Mouse (Mus musculus) limb, embryonic 13.5 days (tissue): ENCODE measurements around the gene Olfr665. TPM values are rescaled to one million over a fixed set of nuclear protein-coding genes. Genes with fewer than 3 reads are reported as not detected.
"Not testable (repeated sequence)": the region's sequence is repeated elsewhere in the genome, so short reads cannot be mapped to it uniquely, and the experiment has no call there.

Experiments
- ATAC-seq: fragments of 200-750 bp; cut with Nextera tagmentation; 2 replicates; pipeline ENCODE4 v1.8.0; 2017; ENCODE audit warnings: low read depth, moderate number of reproducible peaks, moderate TSS enrichment; ENCODE audit not compliant: low FRiP score
- H3K27ac ChIP-seq: fragments of 300-500 bp; sonication (generic); 2 replicates; pipeline ENCODE4 v1.5.1; 2015; ENCODE audit warnings: inconsistent platforms, mild to moderate bottlenecking, moderate library complexity
- H3K27me3 ChIP-seq: fragments of 300-500 bp; sonication (generic); 2 replicates; pipeline ENCODE4 v1.6.1; 2015; ENCODE audit warnings: mild to moderate bottlenecking, inconsistent platforms
- H3K36me3 ChIP-seq: fragments of 300-500 bp; sonication (generic); 2 replicates; pipeline ENCODE4 v1.6.1; 2015; ENCODE audit warnings: inconsistent platforms, mild to moderate bottlenecking, moderate library complexity
- H3K4me1 ChIP-seq: fragments of 300-500 bp; sonication (generic); 2 replicates; pipeline ENCODE4 v1.6.1; 2015; ENCODE audit warnings: inconsistent platforms
- H3K4me2 ChIP-seq: fragments of 300-500 bp; sonication (generic); replicated peaks from 2 replicates; pipeline ENCODE4 v1.6.1; 2015; ENCODE audit warnings: inconsistent platforms, mild to moderate bottlenecking, moderate library complexity
- H3K4me3 ChIP-seq: fragments of 300-500 bp; sonication (generic); 2 replicates; pipeline ENCODE4 v1.5.1; 2015; ENCODE audit warnings: moderate library complexity, mild to moderate bottlenecking, inconsistent platforms
- H3K9ac ChIP-seq: fragments of 300-500 bp; sonication (generic); 2 replicates; pipeline ENCODE4 v1.6.1; 2015; ENCODE audit warnings: mild to moderate bottlenecking, inconsistent platforms
- H3K9me3 ChIP-seq: fragments of 300-500 bp; sonication (generic); 2 replicates; pipeline ENCODE4 v1.6.1; 2016; ENCODE audit warnings: inconsistent platforms
- WGBS: fragments of 180-500 bp; shearing (Covaris S2); methylation state at CpG from one replicate; pipeline ENCODE4 v1.1.7; 2015; 5-methylcytosine and 5-hydroxymethylcytosine counted together
- polyA plus RNA-seq: library from polyadenylated mRNA; unstranded; fragments of >200 nt; fragmentation: Nextera tagmentation; extraction: Ambion mirVana; gene quantifications from 2 replicates; pipeline ENCODE4 v1.2.1, GENCODE M21; 2015

Olfr665 gene
- not detected in 2 replicates for polyA plus RNA-seq

- ATAC-seq = no peak
- Histone ChIP-seq H3K4me1 (no peaks in the 10 kb centered on the region), H3K4me3 (no peak within 1 kb of the TSS), H3K4me2 (no peak within 1 kb of the TSS), H3K27ac (no peak within 1 kb of the TSS), H3K36me3 (no peaks in the 10 kb centered on the region), H3K9me3 (no peaks in the 10 kb centered on the region), H3K27me3 (no peaks in the 10 kb centered on the region), H3K9ac (no peak within 1 kb of the TSS)
- 47% methylated on average over 1 of the region's 1 CpGs for WGBS
These were observed at the start of gene Olfr665 for GRCm38 (mm10) chr7:104877731-104878130. Olfr665 (plus strand) TSS chr7:104878031.

DNA sequence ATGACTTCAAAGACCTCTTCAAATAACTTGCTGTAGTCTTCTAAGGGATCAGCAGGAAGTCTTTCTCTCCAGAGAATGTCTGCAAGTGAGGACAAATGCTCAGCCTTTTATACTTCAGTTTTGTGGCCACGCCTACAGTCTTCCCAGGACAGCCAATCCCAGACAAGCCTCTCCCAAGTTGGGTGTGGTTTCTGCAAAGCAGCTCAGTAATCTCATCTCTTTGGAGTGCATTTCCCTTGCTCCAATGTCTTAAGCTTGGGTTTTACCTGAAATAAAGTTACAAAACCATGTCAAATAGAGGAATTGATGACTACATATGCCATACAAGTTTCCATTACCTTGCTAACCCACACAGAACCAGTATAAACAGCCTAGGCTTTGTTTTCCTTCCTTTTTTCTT is 35.3 kb upstream of the Olfr665 start, which contains the start of gene Usp17lb:
Gene Usp17lb, minus strand, starts transcription at position 101 of the 400 bp plus-strand sequence.
- no peak within 1 kb of the TSS for H3K9ac ChIP-seq
- H3K9me3 ChIP-seq = no peaks in the 10 kb centered on the region
- no peaks in the 10 kb centered on the region for H3K36me3 ChIP-seq
- H3K4me2 ChIP-seq = no peak within 1 kb of the TSS
- ATAC-seq = no peak
- H3K27ac ChIP-seq = no peak within 1 kb of the TSS
- no peaks in the 10 kb centered on the region for H3K4me1 ChIP-seq
- no peaks in the 10 kb centered on the region for H3K27me3 ChIP-seq
- 57% methylated on average over 1 of the region's 1 CpGs for WGBS
- H3K4me3 ChIP-seq = no peak within 1 kb of the TSS

GRCm38 (mm10) chr7:104843731-104844287 is 34.0 kb upstream of the Olfr665 start:
- Histone ChIP-seq H3K4me2 (no peak overlapping the region), H3K9me3 (no peaks in the 10 kb centered on the region), H3K9ac (no peak overlapping the region), H3K36me3 (no peaks in the 10 kb centered on the region), H3K27ac (no peak overlapping the region), H3K4me1 (no peaks in the 10 kb centered on the region), H3K4me3 (no peak overlapping the region), H3K27me3 (no peaks in the 10 kb centered on the region)
- 77% methylated on average over 1 of the region's 1 CpGs for WGBS
- no peak for ATAC-seq

GRCm38 (mm10) chr7:104851546-104851945 is 26.3 kb upstream of the Olfr665 start:
- not testable (repeated sequence) for H3K27ac ChIP-seq, H3K4me3 ChIP-seq, H3K9ac ChIP-seq, H3K4me2 ChIP-seq, H3K27me3 ChIP-seq, ATAC-seq, H3K9me3 ChIP-seq, H3K36me3 ChIP-seq, H3K4me1 ChIP-seq
- 73% methylated on average over 2 of the region's 2 CpGs for WGBS

DNA sequence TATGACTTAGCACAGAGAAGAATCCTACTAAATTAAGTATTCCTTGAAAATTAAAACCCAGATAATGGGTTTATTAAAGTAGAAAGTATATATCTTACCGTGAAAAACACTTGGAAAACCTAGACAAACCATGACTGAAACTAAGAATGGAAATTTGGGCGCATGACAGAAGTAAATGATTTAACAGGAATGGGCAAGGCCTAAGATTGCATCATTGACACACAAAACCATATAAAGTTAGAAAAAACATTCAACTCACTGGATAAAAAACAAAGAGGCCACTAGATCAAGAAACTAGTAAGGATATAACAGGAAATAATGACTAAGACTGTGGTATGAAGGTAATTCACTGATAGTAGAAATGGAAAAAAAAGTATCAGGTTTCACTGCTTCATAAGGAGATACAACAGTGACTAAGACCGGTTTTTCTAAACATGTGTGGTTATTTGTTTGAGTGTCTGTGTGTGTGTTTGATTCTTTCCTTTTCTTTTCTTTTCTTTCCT is 22.5 kb upstream of the Olfr665 start:
- Histone ChIP-seq H3K4me3 (no peak overlapping the region), H3K27ac (no peak overlapping the region), H3K4me1 (no peaks in the 10 kb centered on the region), H3K9me3 (no peaks in the 10 kb centered on the region), H3K36me3 (no peaks in the 10 kb centered on the region), H3K9ac (no peak overlapping the region), H3K4me2 (no peak overlapping the region), H3K27me3 (no peaks in the 10 kb centered on the region)
- no peak for ATAC-seq
- WGBS = 79% methylated on average over 3 of the region's 3 CpGs

- not testable (repeated sequence) for H3K27me3 ChIP-seq, H3K4me2 ChIP-seq, H3K4me1 ChIP-seq, H3K27ac ChIP-seq, H3K4me3 ChIP-seq, H3K36me3 ChIP-seq, H3K9me3 ChIP-seq, H3K9ac ChIP-seq, ATAC-seq
- WGBS = 75% methylated on average over 2 of the region's 2 CpGs
These were observed 21.1 kb upstream of the Olfr665 start, which contains the start of gene Usp17la for GRCm38 (mm10) chr7:104856709-104857108. Usp17la (plus strand) TSS chr7:104857009.

- no peak for ATAC-seq
These were observed 20.1 kb upstream of the Olfr665 start for GRCm38 (mm10) chr7:104857683-104858082.

GRCm38 (mm10) chr7:104861381-104861780 is 16.4 kb upstream of the Olfr665 start:
- Histone ChIP-seq H3K27ac (no peak overlapping the region), H3K4me1 (no peaks in the 10 kb centered on the region), H3K36me3 (no peaks in the 10 kb centered on the region), H3K9me3 (no peaks in the 10 kb centered on the region), H3K27me3 (no peaks in the 10 kb centered on the region), H3K4me2 (no peak overlapping the region), H3K4me3 (no peak overlapping the region), H3K9ac (no peak overlapping the region)
- no peak for ATAC-seq
- WGBS = 79% methylated on average over 3 of the region's 3 CpGs

More at GRCm38 (mm10) chr7:104857683-104858082, 20.1 kb upstream of the Olfr665 start:
- Histone ChIP-seq H3K36me3 (no peaks in the 10 kb centered on the region), H3K27me3 (no peaks in the 10 kb centered on the region), H3K27ac (no peak overlapping the region), H3K9ac (no peak overlapping the region), H3K9me3 (no peaks in the 10 kb centered on the region), H3K4me2 (no peak overlapping the region), H3K4me3 (no peak overlapping the region), H3K4me1 (no peaks in the 10 kb centered on the region)
- WGBS = 71% methylated on average over 1 of the region's 1 CpGs

DNA sequence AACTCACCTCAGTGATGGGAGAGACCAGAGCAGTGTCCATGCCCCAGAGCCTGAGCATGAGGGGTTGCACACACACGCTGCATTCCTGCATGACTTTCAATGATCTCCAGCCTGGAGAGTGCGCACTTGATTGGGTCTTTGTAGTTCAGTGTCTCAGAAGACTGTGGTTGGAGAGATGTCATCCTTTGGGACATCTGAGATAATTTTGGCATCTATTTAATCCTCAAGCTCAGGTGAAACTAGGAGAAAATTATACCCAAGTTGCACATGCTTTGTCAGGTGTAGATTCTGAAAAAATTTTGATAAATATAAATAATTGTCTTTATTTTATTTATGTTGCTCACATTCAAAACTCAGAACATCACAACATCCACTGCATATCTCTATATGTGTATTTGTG is 18.0 kb downstream of the Olfr665 start, which contains the start of gene Olfr666:
Gene Olfr666, minus strand, starts transcription at position 101 of the 400 bp plus-strand sequence.
- WGBS = 87% methylated on average over 2 of the region's 2 CpGs
- H3K4me2 ChIP-seq = no peak within 1 kb of the TSS
- no peaks in the 10 kb centered on the region for H3K36me3 ChIP-seq
- no peak within 1 kb of the TSS for H3K27ac ChIP-seq
- H3K4me1 ChIP-seq = no peaks in the 10 kb centered on the region
- H3K9ac ChIP-seq = no peak within 1 kb of the TSS
- no peaks in the 10 kb centered on the region for H3K9me3 ChIP-seq
- H3K27me3 ChIP-seq = no peaks in the 10 kb centered on the region
- ATAC-seq = no peak
- H3K4me3 ChIP-seq = no peak within 1 kb of the TSS

- ATAC-seq = no peak
- Histone ChIP-seq H3K27ac (no peak within 1 kb of the TSS), H3K4me3 (no peak within 1 kb of the TSS), H3K4me2 (no peak within 1 kb of the TSS), H3K27me3 (no peaks in the 10 kb centered on the region), H3K9ac (no peak within 1 kb of the TSS), H3K4me1 (no peaks in the 10 kb centered on the region), H3K36me3 (no peaks in the 10 kb centered on the region), H3K9me3 (no peaks in the 10 kb centered on the region)
- 90% methylated on average over 1 of the region's 1 CpGs for WGBS
These were observed 43.6 kb downstream of the Olfr665 start, which contains the start of gene Olfr667 for GRCm38 (mm10) chr7:104921382-104921781. Olfr667 (minus strand) TSS chr7:104921482.

- H3K27me3 ChIP-seq = no peaks in the 10 kb centered on the region
- H3K36me3 ChIP-seq = no peaks in the 10 kb centered on the region
- no peak within 1 kb of the TSS for H3K9ac ChIP-seq
- no peak within 1 kb of the TSS for H3K4me3 ChIP-seq
- no peak within 1 kb of the TSS for H3K4me2 ChIP-seq
- WGBS = 74% methylated on average over 1 of the region's 1 CpGs
- no peak within 1 kb of the TSS for H3K27ac ChIP-seq
- H3K9me3 ChIP-seq = no peaks in the 10 kb centered on the region
- ATAC-seq = no peak
- H3K4me1 ChIP-seq = no peaks in the 10 kb centered on the region
These were observed 50.1 kb downstream of the Olfr665 start, which contains the start of gene Olfr668 for GRCm38 (mm10) chr7:104927957-104928356. Olfr668 (minus strand) TSS chr7:104928057.
